Mouse (Mus musculus) erythroblast, embryonic 14.5 days (primary cell): ENCODE measurements around the gene Kel.

ENCODE experiments used
- GATA1 ChIP-seq: IDR thresholded peaks from 2 replicates; pipeline ENCODE4 v1.6.1; 2012; ENCODE audit warnings: low read length, inconsistent platforms, mixed read lengths
- TAL1 ChIP-seq: IDR thresholded peaks from 3 replicates; pipeline ENCODE4 v1.6.1; 2012; ENCODE audit warnings: low read length, inconsistent platforms, mixed read lengths

GRCm38 (mm10) chr6:41676530-41676929 is 27.6 kb downstream of the Kel start:
- TF ChIP-seq TAL1, result no peak
- TF ChIP-seq GATA1, result no peak
